10 mouse cellular contexts compared by ENCODE assay signal in the genomic region with DNA sequence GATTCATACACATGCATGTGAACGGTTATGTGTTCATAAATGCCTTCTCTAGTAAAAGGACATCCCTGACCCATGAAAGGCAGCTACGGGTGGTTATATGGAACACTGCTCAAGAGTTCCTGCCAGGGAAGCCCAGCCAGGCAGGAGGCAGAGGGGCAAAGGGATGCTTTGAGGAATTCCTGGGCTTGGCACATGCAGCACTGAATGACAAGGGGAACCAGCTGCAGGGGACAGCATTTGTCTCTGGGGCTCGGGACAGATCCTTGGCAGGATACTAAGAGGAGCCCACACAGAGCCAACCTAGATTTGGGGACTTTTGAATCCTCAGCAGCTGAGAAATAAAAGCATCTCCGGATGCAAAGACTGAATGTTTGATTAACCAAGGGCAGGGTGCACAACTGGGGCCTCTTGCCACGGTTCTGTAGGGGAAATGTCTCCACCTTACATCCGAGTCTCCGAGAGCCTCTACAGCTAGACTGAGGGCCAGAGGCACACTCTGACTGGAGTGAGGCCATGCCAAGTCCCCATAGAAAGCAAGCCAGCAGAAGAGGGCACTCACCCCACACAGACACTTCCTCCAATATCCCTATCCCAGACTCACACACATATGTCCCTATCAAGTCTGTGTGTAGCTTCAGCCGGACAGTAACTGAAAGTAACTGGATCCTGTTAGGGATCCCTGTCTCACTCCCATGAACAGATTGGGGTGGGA.
DNase-seq lines count a peak whose midpoint lies in the region; ATAC-seq lines count a peak whose summit lies in the region.
"Had no signal": no experiment of that assay in that cellular context is flagged by ENCODE, and none has a peak within 500 bp of the region (broad histone marks: within the 10 kb centered on the region; RNA-seq: fewer than 3 reads in every experiment).

No protein-coding gene starts in this region.

- no peaks in the 10 kb centered on the region for H3K27me3 ChIP-seq in embryonic facial prominence, embryonic 13.5 days
- H3K27me3 ChIP-seq in hindbrain, embryonic 14.5 days (ENCODE audit: control insufficient read depth, insufficient read depth, low read length), result no peaks in the 10 kb centered on the region
- H3K27me3 ChIP-seq in neural tube, embryonic 12.5 days (replicated peaks), result no peaks in the 10 kb centered on the region

- H3K4me3 ChIP-seq in embryonic facial prominence, embryonic 13.5 days, result no peak overlapping the region
- H3K4me3 ChIP-seq in hindbrain, embryonic 14.5 days (replicated peaks; ENCODE audit: low read length), result no peak overlapping the region
- no peak overlapping the region for H3K4me3 ChIP-seq in neural tube, embryonic 12.5 days

- H3K27ac ChIP-seq in embryonic facial prominence, embryonic 13.5 days, result peak overlapping the region; percentile 92
- peak overlapping the region; percentile 91 for H3K27ac ChIP-seq in hindbrain, embryonic 14.5 days
- H3K27ac ChIP-seq in neural tube, embryonic 12.5 days, result peak overlapping the region; percentile 60; the same call in 1 of the 2 replicates

- WGBS in embryonic facial prominence, embryonic 13.5 days, result 57% methylated on average over 8 of the region's 8 CpGs
- 42% methylated on average over 8 of the region's 8 CpGs for WGBS in hindbrain, embryonic 14.5 days
- 69% methylated on average over 8 of the region's 8 CpGs for WGBS in neural tube, embryonic 12.5 days

- no peaks in the 10 kb centered on the region for H3K36me3 ChIP-seq in embryonic facial prominence, embryonic 13.5 days
- no peaks in the 10 kb centered on the region for H3K36me3 ChIP-seq in hindbrain, embryonic 14.5 days (replicated peaks; ENCODE audit: control insufficient read depth, insufficient read depth)
- no peaks in the 10 kb centered on the region for H3K36me3 ChIP-seq in neural tube, embryonic 12.5 days

- H3K9me3 ChIP-seq in embryonic facial prominence, embryonic 13.5 days, result no peaks in the 10 kb centered on the region
- no peaks in the 10 kb centered on the region for H3K9me3 ChIP-seq in hindbrain, embryonic 14.5 days (ENCODE audit: control insufficient read depth, low read length)
- H3K9me3 ChIP-seq in neural tube, embryonic 12.5 days, result no peaks in the 10 kb centered on the region

- H3K4me2 ChIP-seq in embryonic facial prominence, embryonic 13.5 days, result peak overlapping the region; percentile 53
- no peak overlapping the region for H3K4me2 ChIP-seq in hindbrain, embryonic 14.5 days (replicated peaks)
- H3K4me2 ChIP-seq in neural tube, embryonic 12.5 days (replicated peaks), result no peak overlapping the region

- no peak for ATAC-seq in embryonic facial prominence, embryonic 13.5 days (ENCODE audit: insufficient number of reproducible peaks, insufficient read depth, low FRiP score, low TSS enrichment, low read depth)
- ATAC-seq in hindbrain, embryonic 14.5 days (ENCODE audit: low FRiP score), result peak; percentile 38; the same call in 1 of the 2 replicates
- ATAC-seq in neural tube, embryonic 12.5 days (ENCODE audit: low FRiP score, low read depth), result no peak
- ATAC-seq: inflammation-experienced regulatory T-cells, adult 6 months had no signal

- intact Hi-C loops in heart, postnatal 10 days (cut with DNase I), result no loop called here

- peaks cover 32% of the 10 kb centered on the region for H3K4me1 ChIP-seq in embryonic facial prominence, embryonic 13.5 days
- H3K4me1 ChIP-seq in hindbrain, embryonic 14.5 days (replicated peaks; ENCODE audit: control insufficient read depth, insufficient read depth, low read length), result peaks cover 53% of the 10 kb centered on the region
- H3K4me1 ChIP-seq in neural tube, embryonic 12.5 days, result peaks cover 43% of the 10 kb centered on the region

- H3K9ac ChIP-seq in embryonic facial prominence, embryonic 13.5 days, result no peak overlapping the region
- H3K9ac ChIP-seq in hindbrain, embryonic 14.5 days, result no peak overlapping the region
- H3K9ac ChIP-seq in neural tube, embryonic 12.5 days, result no peak overlapping the region

- peak; percentile 48 to 64 for DNase-seq in layer of hippocampus, postnatal 10 days (ENCODE audit: low spot score in 2 of 2)
- no peak for DNase-seq in layer of hippocampus, adult 9-10 months (ENCODE audit: low spot score)
- DNase-seq in hindbrain, embryonic 14.5 days (ENCODE audit: low spot score), result no peak
- DNase-seq in urinary bladder, adult 18-20 months (ENCODE audit: low spot score in 2 of 2), result no peak
- no peak for DNase-seq in heart, postnatal 10 days
- no peak for DNase-seq in cerebellum, adult 8-10 months
- DNase-seq: adrenal gland, adult 8-10 months had no signal

Comparison
In these comparisons a context has a peak if more than half of its experiments do, and no peak if none do; other contexts are left out.
1. DNase-seq: peak in layer of hippocampus, postnatal 10 days (2 of 2); none in layer of hippocampus, adult 9-10 months (single experiment), hindbrain, embryonic 14.5 days (single experiment), urinary bladder, adult 18-20 months (0 of 2), heart, postnatal 10 days (0 of 2) and cerebellum, adult 8-10 months (single experiment).
2. Peak in every context shown above with its lines, with median percentiles within 50 percentile points of each other: H3K27ac ChIP-seq.